Mouse (Mus musculus): ENCODE measurements around the gene Kctd12b.

DNA sequence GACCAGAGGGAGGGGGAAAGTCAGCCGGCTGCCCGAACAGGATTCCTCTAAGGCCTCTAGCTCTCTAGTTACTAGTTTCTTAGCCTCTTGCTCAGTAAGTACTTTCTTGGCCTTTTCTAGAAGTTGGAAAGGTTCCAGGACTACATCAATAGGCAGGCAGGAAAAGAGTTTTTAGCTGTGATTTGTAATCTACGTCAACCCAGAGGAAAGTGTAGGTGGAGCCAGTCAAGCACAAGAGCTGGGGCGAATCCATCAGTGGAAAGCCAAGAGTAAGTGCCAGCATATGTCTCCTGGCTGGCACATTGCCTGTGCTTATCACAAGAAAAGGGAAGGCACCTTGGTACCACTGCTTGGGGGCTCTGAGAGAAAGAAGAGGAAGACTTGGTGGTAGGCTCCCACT is 39.5 kb upstream of the Kctd12b start:
- TF ChIP-seq CTCF (IDR thresholded peaks at IDR 0.05): no peak
- no peak for TF ChIP-seq POLR2A (IDR thresholded peaks at IDR 0.05; ENCODE audit: insufficient read depth, low read depth, low read length)
- TF ChIP-seq EP300 (IDR thresholded peaks at IDR 0.05; ENCODE audit: insufficient read depth, low read depth, low read length): no peak
